Mouse (Mus musculus): ENCODE data around the gene Akt1. TPM values are rescaled to one million over a fixed set of nuclear protein-coding genes. Genes with fewer than 3 reads are reported as not detected.

Gene Akt1
- 2.5 TPM for polyA plus RNA-seq (2014; fragmentation: Illumina TruSeq; extraction: RNeasy Lipid Tissue Mini Kit (QIAGEN cat#74804); ENCODE audit: low read depth, low replicate concordance)

GRCm38 (mm10) chr12:112674132-112675011, at the start of gene Akt1:
Gene Akt1 (minus strand): TSS chr12:112674884.

GRCm38 (mm10) chr12:112720216-112720615, 45.5 kb upstream of the Akt1 start, which contains the start of gene Cep170b:
Gene Cep170b (plus strand): TSS chr12:112720455.

DNA sequence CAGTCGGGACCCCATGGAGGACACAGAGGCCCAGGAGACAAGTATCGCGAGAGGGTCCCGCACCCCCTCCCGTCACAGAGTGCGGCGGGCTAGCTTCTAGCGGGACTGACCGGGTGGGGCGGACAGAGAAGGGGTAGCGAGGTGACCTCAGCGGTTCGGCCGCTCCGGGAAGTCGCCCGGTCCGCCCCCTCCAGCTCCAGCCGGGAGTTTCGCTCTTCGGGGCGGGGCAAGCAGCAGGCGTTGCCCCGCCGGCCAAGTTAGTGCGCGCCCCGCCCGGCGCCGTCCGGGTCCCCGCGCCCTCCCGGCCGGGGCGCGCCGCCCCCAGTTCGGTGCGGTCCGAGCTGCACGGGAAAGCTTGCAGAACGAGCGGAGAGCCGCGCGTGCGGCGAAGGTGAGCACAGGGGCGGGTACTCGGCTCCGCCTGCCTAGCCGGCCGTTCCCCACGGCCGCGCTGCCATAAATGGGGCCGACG, 3.9 kb upstream of the Akt1 start, which contains the start of gene Zbtb42:
Gene Zbtb42 (plus strand): TSS at position 274 of the 472 bp plus-strand sequence.

GRCm38 (mm10) chr12:112644180-112644854, 30.4 kb downstream of the Akt1 start, which contains the start of gene Siva1:
Gene Siva1 (plus strand): TSS chr12:112644679.

DNA sequence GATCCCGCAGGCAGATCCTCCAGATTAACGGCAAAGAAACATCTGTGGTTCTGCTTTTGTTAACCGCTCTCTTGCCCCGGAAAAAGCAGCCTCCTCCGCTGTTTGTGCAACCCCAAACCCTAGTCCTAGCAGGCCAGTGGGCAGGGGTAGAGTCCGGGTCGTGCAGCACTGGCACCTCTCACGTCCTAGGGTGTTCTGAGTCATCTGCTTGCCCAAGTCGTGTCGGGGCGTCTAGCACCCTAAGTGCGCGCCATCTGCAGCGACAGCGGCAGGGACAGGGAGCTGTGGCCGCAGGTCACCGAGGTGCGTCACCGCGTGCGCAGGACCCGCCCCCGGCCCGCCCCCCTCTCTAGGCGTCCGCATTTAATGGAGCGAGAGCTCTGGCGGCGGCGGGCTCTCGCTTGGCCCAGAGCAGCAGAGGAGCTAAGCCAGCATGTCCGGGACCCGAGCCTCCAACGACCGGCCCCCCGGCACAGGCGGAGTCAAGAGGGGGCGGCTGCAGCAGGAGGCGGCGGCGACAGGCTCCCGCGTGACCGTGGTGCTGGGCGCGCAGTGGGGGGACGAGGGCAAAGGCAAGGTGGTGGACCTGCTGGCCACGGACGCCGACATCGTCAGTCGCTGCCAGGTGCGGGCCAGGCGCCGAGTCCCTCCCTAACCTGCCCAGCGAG, 54.9 kb downstream of the Akt1 start, which contains the start of gene Adssl1:
Gene Adssl1 (plus strand): TSS at position 360 of the 668 bp plus-strand sequence.

Other genes with a start within 250 kb of the Akt1 start
- not detected for gene A530016L24Rik, start 185.4 kb downstream of the Akt1 start, polyA plus RNA-seq (2014; fragmentation: Illumina TruSeq; extraction: RNeasy Lipid Tissue Mini Kit (QIAGEN cat#74804); ENCODE audit: low read depth, low replicate concordance)
- gene Tmem179, start 158.1 kb downstream of the Akt1 start, polyA plus RNA-seq (2014; fragmentation: Illumina TruSeq; extraction: RNeasy Lipid Tissue Mini Kit (QIAGEN cat#74804); ENCODE audit: low read depth, low replicate concordance) = not detected
- 2.8 TPM for gene Inf2, start 86.1 kb downstream of the Akt1 start, polyA plus RNA-seq (2014; fragmentation: Illumina TruSeq; extraction: RNeasy Lipid Tissue Mini Kit (QIAGEN cat#74804); ENCODE audit: low read depth, low replicate concordance)
- gene Adssl1, start 54.8 kb downstream of the Akt1 start, polyA plus RNA-seq (2014; fragmentation: Illumina TruSeq; extraction: RNeasy Lipid Tissue Mini Kit (QIAGEN cat#74804); ENCODE audit: low read depth, low replicate concordance) = 4.6 TPM
- gene Siva1, start 30.2 kb downstream of the Akt1 start, polyA plus RNA-seq (2014; fragmentation: Illumina TruSeq; extraction: RNeasy Lipid Tissue Mini Kit (QIAGEN cat#74804); ENCODE audit: low read depth, low replicate concordance) = not detected
- 0.16 TPM for gene Zbtb42, start 3.9 kb upstream of the Akt1 start, polyA plus RNA-seq (2014; fragmentation: Illumina TruSeq; extraction: RNeasy Lipid Tissue Mini Kit (QIAGEN cat#74804); ENCODE audit: low read depth, low replicate concordance)
- gene Cep170b, start 45.6 kb upstream of the Akt1 start, polyA plus RNA-seq (2014; fragmentation: Illumina TruSeq; extraction: RNeasy Lipid Tissue Mini Kit (QIAGEN cat#74804); ENCODE audit: low read depth, low replicate concordance) = 8.8 TPM
- gene Pld4, start 85.8 kb upstream of the Akt1 start, polyA plus RNA-seq (2014; fragmentation: Illumina TruSeq; extraction: RNeasy Lipid Tissue Mini Kit (QIAGEN cat#74804); ENCODE audit: low read depth, low replicate concordance) = 3.4 TPM
- gene Ahnak2, start 127.8 kb upstream of the Akt1 start, polyA plus RNA-seq (2014; fragmentation: Illumina TruSeq; extraction: RNeasy Lipid Tissue Mini Kit (QIAGEN cat#74804); ENCODE audit: low read depth, low replicate concordance) = not detected
- not detected for gene Clba1, start 134.1 kb upstream of the Akt1 start, polyA plus RNA-seq (2014; fragmentation: Illumina TruSeq; extraction: RNeasy Lipid Tissue Mini Kit (QIAGEN cat#74804); ENCODE audit: low read depth, low replicate concordance)
- 1.6 TPM for gene Cdca4, start 154.5 kb upstream of the Akt1 start, polyA plus RNA-seq (2014; fragmentation: Illumina TruSeq; extraction: RNeasy Lipid Tissue Mini Kit (QIAGEN cat#74804); ENCODE audit: low read depth, low replicate concordance)
- not detected for gene Gpr132, start 193.3 kb upstream of the Akt1 start, polyA plus RNA-seq (2014; fragmentation: Illumina TruSeq; extraction: RNeasy Lipid Tissue Mini Kit (QIAGEN cat#74804); ENCODE audit: low read depth, low replicate concordance)